Mouse (Mus musculus): Measurements from ENCODE around the gene Tpi1.

The Tpi1 gene

DNA sequence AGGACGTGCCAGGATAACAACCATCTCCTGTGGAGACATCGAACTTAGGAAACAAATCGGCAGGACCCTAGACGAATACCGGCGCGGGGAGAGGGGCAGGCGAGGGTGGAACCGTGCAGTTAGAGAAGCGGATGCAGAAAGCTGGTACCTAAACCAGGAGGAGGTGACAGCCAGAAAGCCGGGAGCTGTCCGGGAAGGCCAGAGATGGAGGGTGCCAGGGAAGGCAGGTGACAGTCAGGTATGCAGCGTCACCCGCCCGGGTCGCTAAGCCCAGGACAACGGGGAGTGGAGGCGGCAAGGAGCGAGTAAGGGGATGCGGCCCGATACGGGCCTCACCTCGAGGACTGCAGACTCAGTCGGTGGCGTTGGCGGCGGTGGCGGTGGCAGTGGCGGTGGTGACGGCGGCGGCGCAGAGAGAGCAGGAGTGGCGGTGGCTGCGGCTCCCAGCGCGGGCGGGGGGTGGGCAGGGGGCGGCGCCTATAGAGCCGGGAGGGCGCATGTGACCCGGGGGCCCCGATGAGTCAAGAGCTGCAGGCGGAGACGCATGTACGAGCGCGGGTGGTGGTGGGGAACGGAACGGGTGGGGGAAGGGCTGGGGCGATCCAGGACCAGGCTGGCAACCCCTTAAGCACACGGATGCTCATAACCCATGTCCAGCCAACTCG, 44.9 kb downstream of the Tpi1 start, which contains the start of gene Eno2:
Gene Eno2, minus strand, starts transcription at position 573 of the 665 bp plus-strand sequence.
- peak; percentile 66 to 69 for DNase-seq

DNA sequence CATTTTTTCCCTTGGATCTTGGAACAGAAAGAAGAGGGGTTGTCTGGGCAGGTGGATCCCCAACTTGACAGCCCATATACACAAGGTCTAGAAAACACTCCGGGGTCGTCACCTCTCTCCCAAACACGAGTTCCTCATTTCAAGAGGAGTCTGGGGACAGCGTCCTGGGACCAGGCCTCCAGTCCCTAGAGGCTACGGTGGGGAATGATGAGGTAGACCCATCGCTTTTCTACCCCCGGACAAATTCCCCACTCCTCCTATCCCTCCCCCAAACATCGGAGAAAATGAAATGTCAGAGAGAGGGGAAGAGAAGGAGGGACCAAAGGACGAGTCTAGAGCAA, 45.4 kb downstream of the Tpi1 start:
- peak in 1 of 2 experiments; percentile 26 for DNase-seq

DNA sequence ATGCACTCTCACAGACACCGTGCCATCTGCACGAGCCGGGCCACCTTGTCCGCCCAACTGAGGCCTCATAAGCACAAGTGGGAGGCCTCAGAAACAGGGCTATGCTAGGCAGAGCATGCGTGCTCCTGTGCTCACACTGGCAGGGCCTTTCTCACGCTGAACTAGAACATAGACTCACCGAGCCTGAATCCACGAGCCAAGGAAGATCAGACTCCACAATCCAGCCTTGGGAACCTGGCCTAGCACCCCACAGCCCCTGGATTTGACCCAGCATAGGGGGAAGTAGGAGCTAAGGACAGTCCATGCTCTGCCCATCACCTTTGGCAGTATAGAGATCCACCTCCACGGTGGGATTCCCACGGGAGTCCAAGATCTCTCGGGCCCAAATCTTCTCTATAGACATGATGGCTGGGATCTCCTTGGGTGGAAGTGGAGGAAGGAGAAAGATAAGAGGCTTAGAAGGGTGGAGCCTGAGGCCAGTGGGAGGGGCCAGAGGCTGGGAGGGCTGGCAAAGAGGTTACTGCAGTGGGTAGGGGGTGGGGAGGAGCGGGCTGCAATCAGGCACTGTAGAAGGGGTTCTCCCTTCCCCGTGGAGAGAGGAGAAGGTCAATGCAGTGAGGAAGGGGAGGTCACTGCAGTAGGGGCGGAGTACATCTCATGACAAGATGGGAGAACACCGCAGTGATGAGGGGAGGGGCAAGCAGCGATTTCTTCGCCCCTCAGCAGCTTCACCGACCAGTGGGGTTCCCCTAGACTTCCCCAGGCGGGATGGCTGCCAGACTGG, 46.0 kb downstream of the Tpi1 start:
- DNase-seq: no peak

- no peak for DNase-seq
Measured at GRCm38 (mm10) chr6:124767536-124767919, 46.6 kb downstream of the Tpi1 start.

DNA sequence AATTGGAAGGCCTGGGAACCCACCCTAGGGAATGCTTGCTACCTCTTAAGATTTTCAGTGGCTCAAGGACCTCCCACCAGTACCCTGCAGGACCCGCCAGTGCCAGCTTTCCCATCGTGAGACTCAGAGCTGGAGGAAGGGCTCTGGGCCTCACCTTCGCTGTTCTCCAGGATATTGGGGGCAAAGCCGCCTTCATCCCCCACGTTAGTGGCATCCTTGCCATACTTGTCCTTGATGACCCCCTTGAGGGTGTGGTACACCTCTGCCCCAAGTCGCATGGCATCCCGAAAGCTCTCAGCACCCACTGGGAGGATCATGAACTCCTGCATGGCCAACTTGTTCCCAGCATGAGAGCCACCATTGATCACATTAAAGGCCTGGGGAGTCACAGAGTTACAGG, 48.1 kb downstream of the Tpi1 start:
- DNase-seq: no peak
